Mouse (Mus musculus) forelimb bud, embryonic 11.5 days (tissue): ENCODE measurements around the gene Atxn7l2.

Experiments
- DNase-seq: peaks from one replicate; pipeline ENCODE4 v3.0.0-alpha.2; 2012; ENCODE audit warnings: low read depth, low spot score

Gene Atxn7l2

DNA sequence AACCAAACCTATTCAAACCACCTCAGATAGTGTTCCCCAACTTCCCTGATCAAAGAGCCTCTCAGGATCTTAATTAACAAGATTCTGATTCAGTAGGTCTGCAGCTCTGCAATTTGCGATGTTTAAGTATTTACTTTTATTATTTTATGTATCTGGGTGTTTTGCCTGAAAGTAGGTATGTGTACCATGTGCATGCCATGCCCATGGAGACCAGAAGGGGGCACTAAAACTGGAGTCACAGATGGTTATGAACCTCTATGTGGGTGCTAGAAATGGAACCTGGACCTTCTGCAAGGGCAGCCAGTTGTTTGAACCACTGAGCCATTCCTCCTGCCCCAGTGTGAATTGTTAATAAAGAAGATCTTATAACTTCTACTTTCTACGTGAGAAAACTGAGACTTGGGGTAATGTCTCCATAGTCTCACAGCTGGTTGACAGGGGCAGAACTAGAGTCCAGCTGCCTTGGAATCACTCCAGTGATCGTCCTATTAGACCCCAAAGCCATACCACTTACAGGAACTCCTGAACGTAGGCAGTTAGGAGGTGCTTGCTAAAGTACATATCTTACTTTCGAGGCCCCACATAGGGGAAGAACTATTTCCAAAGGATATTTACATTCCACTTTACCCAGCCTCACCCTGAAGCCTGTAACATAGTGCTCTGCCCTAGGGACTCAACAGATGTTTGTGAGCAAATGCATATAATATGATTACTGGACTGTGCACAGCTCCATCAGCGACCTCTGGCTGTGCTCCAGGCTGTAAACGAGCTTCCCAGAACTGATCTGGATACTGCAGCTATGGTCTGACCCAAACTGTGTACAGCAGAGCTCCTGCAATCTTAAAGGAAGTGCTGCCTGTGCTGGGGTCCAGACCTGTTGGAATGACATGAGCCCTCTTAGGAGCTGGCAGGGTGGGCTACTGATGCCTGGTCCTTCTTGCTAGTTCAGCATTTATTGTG lies 31.7 kb downstream of the Atxn7l2 start:
- DNase-seq: no peak

DNA sequence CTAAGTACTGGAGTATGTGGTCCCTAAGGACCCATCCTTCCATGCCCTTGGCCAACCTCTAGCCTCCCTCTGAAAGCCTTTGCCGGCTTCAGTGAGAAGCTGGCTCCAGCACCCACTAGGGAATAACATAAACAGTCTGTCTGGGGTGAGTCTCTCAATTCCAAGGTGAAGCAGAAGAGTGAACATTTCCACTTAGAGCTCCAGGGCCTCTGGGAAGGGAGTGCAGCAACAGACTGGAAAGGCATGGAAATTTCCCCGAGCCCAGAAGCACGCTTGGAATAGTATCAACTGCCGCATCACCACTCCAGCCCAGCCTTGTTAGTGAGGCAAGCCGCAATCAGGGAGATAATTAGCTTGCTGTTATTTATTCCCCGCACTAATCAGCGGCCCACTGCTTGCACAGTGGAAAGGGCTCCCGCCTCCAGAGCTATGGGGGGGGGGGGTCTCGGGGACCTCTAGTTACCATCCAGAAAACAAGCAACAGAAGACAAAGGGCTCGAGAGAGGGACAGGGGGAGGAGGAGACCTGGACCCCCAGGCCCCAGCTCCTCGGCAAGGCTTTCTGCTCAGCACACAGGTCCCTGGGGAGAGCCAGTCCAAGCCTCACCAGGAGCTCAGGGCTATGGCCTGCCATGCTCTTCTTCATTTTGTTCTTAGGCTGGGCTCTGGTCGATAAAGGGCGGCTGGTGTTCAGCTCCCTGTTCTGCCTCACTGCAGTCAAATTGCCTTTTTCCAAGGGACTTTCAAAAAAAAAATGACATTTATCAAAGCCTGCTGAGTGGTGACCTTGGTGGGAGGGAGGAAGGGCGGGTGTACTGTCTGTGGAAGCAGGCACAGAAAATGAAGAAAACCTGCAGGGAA lies 35.8 kb downstream of the Atxn7l2 start:
- DNase-seq: no peak

DNA sequence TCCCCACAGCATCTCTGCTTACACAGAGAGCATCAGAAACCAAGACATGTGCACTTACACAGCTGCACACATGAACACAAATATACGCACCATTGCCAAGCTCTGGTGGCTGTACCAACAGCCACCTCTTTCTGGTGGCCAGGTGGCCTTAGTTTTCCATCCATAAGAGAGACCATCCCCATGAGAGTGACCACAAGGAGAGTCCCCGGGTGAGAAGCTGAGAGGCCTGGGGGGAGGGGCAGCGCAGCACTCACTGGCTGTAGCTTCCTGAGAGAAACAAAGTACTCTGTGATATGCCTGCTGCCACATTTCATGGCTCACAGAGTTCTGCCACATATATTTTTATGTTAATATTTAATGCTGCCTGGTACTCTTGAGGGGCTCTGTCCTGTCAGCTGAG lies 41.5 kb downstream of the Atxn7l2 start:
- DNase-seq: no peak

DNA sequence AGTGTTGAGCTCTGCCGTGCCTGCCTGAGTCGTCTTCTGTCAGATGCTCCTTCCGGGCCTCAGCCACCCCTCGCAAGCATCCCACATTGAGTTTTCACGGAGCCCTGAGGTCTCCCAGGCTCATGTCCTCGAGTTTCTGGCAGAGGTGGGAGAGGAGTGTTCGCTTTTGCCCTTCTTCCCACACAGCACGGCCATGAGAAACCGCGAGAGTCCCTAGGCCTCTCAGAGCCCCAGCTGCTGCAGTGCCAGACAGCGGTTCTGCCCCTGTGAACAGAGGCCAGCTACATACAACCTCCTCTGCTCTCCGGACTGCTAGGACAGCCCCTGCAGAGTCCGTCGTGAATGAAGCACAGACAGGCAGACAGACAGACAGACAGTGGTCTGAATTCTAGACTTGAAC lies 43.2 kb downstream of the Atxn7l2 start:
- no peak for DNase-seq

DNA sequence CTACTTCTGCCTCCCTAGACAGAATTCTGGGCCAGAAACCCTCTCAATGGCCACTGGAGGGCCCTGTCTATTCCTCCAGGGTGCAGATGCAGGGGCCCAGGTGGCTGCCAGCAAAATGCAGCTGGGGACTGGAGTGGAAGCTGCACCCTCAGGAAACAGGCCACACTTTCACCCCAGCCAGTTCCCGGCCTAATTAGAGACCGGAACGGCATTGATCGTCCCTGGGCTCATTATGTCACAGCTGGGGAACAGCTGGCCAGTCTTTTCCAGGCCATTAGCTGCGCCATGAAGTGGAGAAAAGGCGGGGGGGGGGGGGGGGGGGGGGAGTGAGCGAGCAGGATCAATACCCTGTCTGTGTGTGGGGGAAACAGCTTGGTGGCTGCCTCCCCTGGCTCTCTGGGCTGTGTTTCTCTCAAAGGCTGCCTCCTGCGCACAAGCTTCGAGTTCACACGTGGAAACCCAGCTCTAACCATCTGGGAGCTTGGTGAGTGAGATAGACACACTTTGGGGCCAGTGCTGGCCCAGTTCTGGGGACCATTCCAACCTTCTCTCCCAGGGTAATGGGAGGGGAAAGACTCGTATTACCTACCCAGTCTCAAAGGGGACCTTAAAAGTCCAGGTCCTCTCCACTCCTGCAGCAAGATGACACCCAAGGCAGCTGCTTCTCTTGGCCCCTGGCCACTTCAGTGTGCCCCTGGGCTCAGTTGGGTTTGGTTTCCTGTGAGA lies 44.1 kb downstream of the Atxn7l2 start:
- peak; percentile 92 for DNase-seq

DNA sequence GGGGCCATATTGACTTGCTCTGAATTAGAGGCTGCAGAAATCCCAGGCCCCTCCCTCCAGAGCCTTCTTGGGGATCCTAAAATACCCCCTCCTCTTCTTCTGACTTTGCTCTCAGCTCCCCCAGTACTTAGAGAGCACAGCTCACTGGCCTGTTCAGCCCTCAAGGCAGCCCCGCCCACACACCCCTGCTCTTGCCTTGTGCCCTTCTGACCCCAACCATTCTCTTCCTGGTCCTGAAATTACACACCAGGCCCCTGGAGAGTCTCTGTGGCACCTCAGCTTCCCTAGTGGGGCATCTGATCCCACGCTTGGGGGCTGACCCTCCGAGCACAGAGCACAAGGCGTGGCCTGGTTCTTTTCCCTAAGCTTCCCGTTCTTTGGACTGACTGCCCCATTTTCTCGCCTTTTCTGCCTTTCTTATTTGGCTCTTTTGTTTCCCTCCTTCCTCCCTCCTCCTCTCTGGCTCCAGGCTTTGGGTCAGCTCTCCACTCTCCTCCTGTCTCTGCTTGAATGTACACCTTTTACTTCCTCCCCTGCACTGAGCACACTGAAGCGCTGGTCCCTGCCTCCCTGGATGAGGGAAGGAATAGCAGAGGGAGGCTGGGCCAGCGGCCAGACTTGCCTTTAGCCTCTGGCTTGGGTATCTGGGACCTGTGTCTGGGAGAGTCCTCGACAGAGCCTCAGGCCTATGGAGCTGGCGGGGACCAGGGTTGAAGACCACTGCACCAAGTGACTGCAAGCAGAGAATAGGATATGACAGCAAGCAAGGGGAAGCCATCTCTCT lies 45.0 kb downstream of the Atxn7l2 start:
- DNase-seq: peak; percentile 31

DNA sequence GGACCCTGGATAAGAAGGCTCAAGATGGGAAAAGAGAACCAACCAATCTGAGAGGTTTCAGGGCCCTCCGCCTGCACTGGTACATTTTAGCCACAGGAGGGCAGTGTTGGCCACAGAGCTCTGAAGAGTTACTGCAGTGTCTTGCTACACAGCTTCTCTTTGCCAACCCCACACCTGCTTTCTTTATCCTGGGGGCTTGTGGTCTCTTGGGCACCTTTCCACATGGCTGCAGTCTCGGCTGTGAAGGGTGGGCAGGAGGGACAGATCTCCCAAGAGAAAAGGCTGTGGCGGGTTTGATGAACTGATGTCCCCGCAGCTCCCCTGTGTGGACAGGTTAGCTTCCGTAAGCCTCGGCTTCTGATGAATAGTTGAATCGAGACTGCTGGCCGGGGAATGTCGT lies 45.9 kb downstream of the Atxn7l2 start:
- DNase-seq: peak; percentile 87

DNA sequence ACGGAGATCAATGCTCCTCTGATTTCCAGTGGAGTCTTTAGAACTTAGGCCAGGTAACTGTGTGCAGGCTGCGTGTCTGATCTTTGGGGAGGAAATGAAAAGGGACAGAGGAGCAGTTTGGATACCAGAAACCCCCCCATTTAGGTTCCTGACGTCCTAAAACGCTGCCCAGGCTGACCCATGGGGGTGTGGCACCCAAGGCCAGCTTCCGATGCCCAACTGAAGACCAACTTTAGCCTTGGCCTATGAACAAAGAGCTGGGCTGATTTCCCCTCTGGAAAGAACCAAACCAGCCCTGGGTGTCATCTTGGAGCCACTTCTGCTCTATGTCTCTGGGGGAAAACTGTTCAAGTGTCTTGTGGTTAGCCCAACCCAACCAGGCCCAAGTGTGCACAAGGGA lies 46.6 kb downstream of the Atxn7l2 start:
- no peak for DNase-seq

DNA sequence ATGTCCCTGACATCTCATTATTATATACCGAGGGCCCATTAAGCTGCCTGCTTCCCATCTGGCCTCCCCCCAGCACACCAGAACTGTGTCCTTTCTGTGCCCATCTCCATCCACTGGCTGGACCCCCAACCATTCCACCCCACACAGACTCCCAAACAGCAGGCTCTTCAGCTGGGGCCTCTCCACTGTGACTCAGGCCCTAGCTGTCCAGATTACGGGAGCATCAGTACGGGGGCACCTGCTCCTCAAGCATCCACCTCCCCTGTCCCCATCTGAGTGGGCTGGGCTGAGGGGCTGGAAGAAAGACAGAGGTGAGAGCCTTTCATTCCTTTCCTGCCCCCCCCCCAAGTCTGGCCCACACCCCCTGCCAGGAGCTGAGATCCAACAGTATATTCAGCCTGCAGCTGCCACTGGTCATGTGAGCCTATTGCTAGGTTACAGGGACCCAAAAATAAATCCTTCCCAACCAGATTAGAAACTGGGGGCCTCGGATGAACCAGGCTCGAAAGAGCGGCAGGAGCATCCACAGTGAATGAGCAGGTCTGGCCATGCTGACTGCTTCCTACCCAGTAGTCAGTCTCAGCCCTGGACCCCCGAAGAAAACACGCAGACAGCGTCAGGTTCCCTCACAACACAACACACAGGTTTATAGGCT lies 52.2 kb downstream of the Atxn7l2 start:
- DNase-seq: no peak

DNA sequence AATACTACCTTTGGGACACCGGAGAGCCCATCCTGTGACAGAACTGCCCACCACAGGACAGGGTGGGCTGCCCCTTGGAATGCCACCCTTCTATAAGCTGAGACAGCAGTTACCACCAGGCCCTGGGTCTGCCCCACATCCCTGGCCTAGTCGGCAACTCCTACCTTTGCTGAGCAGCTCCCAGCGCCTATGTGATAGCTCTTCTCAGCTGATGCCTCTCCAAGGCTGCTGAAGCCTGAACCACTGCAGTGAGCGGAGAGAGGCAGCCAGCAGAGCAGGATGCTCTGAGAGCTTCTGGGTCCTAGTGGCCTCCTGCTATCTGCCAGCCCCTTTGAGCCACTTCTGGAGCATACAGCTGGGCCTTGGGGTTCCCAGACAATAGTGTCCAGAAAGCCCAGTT lies 56.1 kb downstream of the Atxn7l2 start, which contains the start of gene Gpr61:
Gpr61 (minus strand) TSS at position 227 of the 400 bp plus-strand sequence.
- DNase-seq: no peak

DNA sequence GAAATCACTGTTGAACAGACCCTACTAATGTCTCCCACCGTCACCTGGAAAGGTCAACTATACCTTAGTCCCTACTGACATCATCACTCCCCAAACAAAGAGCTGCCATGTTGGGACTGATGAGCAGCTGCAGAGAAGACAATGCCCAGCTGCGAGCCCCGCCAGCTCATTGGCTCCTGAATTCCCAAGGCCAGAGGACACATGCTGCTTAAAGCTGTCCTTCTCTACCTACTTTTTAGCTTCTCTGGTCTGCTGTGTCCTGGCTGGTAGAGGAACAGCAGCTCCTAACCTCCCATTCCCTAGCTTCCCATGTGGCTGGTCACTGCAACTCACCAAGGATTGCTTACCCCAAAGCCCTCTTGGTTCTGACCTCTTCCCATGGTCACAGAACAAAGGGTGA lies 58.4 kb downstream of the Atxn7l2 start:
- no peak for DNase-seq
